Mouse (Mus musculus) cerebellum, postnatal 4 days (tissue): Measurements from ENCODE around the gene Gm11027.

Source experiments
- DNase-seq, 2 experiments: peaks; one replicate each; pipeline ENCODE4 v3.0.0; 2022; ENCODE audit warnings: low spot score in 2 of 2, mixed read lengths in 1 of 2

Gm11027 gene

DNA sequence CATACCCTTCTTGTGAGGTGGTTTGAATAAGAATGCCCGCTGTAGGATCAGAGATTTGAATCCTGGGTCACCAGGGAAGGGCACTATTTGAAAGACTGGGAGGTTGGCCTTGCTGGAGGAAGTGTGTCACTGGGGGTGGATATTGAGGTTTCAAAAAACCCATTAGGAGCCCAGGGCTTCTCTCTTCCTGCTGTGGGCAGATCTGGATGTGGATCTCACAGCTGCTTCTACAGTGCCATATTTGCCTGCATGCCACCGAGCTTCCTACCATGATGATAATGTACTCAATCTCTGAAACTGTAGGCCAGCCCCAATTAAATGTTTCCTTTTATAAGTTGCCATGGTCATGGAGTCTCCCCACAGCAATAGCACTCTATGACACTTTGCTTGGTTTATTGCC is 4.0 kb downstream of the Gm11027 start:
- DNase-seq: no peak

DNA sequence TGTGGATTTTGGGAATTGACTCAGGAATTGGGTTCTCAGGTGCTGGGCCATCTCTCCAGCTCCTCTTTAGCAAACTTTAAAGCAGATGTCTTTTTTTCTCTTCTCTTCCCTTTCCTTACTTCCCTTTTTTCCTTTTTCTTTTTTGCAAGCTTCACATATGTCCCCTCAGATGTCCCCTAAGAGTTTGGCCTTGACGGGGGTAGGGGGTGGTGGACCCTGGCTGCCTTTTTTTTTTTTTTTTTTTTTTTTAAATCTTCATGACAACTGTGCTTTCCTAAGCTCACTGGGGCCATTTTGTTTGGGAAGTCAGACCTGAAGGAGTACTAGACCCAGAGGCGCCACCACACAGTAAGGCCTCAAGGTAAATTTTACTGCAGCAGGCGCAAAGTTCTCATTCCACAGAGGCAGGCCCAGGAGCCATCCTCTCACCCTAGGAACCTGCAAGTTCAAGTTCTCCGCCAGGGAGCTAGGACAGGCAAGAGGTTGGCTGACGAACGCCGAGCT is 5.0 kb downstream of the Gm11027 start:
- DNase-seq: no peak

DNA sequence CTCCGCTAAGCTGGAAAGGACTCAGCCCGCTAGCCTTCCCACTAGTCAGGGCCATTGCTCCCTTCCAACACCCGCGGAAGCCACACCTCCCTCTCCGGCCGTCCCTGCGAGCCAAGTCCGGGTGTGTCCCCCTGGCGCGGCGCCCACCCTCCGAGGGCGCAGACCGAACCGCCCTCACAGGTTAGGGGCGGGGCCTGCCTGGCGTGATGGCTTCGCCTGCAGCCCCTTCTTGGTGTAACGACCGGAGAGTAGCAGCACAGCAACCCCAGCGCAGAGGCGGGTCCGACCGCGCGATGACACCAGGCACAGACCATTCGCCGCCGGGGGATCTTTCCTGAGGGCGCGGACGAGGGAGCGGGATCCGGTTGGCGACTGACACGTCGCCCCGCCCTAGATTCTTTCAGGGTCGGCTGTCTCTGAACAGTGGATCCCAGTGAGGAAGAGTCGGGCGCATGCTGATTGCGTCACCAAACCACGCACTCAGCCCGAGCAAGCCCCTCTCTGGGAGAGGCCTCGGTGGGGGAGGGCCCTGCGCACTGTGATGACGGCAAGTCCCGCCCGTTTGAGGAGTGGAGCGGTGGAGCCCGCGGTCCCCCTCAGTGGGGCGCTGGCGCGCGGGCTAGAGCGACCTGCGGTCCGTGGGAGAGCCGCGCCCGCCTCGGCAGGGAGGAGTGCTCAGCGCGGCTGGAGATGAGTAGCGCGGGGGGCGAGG is 5.6 kb downstream of the Gm11027 start, which contains the start of gene Esyt2:
Esyt2 (plus strand) TSS at position 544 of the 712 bp plus-strand sequence.
- peak; percentile 99 for DNase-seq

DNA sequence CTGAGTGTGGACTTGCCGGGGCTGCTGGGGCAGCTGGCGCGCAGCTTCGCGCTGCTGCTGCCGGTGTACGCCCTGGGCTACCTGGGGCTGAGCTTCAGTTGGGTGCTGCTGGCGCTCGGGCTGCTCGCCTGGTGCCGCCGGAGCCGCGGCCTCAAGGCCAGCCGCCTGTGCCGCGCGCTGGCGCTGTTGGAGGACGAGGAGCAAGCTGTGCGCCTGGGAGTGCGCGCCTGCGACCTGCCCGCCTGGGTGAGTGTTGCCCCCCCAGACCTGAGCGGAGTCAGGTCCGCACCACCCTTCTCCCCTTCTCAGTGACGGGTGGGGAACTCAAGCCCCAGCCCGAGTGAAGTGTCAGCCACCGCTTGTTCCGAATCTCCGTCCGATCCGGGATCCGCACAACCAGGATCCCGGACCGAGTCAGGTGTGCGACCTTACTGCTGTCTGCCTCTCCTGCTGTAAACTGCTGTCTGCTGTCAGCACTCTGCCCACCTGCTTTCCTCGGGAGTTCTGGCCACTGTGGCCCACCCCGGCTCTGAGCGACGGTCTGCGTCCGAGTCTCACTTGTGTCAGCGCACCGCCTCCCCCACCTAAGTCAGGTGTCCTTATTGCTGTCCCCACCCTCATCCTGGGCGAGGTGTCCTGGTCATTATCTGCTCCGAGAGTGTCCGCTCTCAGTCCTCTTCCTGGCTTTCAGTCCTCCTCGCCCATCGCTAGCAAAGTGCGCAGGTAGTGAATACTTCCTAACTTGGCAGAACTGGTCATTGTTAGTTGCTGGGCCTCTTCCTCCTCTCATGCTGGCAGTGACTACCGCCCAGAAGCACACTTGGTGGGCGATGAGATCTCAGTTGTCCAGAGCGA is 6.5 kb downstream of the Gm11027 start:
- DNase-seq: peak in 1 of 2 experiments; percentile 21

DNA sequence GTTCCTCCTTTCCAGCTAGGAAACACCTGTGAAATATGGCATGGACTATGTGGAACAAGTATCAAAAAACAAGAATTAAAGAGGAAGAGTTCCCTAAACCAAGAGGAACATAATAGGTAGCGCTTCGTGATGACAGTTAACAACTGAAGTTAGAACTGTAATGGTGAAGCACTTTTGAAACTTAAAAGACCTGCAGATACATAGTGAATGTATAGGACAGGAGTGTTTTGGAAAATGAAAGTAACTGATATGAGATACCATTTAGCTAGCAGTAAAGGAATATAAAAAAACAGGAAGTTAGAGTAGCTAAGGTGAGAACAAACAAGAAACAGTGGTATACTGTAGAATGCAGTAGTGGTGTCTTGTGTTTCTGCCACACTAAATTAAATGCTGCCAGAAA is 7.7 kb downstream of the Gm11027 start:
- no peak for DNase-seq

DNA sequence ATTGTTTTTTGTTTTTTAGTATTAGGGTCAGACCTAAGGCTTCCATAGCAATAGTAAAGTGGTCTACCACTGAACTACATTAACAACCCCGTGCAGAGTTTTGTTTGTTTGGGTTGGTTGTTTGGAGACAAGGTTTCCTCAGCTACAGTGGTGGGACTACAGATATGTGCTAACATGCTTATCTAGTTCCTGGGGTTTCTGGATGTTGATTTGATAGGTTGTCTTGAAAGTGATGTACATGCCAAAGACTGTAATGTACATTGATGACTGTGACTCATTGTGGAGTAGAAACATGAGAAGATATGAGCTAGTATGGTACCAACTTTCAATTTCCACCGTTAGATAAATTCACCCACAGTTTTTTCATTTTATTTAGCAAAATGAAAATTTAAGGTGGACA is 8.3 kb downstream of the Gm11027 start:
- no peak for DNase-seq

DNA sequence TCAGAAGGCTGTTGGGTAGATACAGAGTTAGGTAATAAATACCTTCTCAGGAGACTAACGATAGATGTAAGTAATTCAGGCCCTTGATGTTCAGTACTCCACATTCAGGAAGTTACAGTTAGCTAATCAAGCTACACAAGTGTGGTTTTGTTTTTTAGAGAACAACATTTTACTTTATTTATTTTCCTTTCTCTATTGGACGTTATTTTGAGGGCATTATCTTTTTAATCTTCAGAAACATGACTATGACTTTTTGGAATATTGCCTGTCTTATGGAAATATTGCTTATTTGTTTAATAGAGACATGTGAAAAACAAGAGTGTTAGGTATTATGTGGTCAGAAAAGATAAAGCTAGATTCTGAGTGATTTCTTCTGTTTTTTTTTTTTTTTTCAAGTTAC is 18.0 kb downstream of the Gm11027 start:
- no peak for DNase-seq

DNA sequence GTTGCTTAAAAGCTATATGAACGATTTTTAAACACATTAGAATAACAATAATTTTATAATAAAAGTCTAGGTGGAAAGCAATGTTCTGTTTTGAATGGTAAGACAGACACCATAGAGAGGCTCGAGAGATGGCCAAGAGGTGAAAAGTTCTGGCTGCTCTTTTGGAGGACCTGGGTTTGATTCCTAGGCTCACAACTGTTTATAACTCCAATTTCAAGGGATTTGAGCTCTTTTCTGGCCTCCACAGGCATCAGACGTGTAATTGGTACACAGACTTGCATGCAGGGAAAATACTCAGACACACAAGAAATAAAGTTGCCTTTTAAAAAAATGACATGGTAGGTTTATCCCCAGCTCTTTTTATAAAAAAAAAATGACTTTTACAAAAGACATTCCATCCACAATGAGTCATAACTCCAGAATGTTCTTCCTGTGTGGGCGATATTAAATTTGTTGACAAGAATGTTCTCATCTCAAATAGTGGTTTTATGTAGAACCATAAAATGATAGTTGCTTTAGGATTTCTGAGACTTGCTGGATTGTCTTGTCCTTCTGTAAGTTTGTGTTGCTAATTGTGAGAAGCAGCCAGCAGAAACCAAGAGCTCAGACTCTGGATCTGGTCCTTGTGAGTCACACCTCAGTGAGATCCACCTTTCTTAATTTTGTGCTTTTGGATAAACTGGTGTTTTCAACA is 18.6 kb downstream of the Gm11027 start:
- DNase-seq: no peak

DNA sequence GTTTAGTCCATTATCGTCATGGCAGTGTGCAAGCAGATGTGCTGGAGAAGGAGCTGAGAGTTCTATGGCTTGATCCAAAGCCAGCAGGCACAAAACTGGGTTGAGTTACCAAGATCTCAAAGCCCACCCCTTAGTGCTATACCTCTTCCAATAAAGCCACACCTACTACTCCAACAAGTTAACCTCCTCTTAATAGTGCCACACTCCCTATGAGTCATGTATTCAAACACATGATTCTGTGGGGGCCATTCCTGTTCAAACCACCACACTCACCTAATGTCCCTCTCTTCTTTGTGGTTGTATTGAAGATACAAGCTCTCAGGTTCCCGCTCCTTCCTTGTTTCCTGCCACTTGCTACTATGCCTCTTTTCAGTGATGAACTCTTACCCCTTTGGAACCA is 24.7 kb downstream of the Gm11027 start:
- DNase-seq: no peak

DNA sequence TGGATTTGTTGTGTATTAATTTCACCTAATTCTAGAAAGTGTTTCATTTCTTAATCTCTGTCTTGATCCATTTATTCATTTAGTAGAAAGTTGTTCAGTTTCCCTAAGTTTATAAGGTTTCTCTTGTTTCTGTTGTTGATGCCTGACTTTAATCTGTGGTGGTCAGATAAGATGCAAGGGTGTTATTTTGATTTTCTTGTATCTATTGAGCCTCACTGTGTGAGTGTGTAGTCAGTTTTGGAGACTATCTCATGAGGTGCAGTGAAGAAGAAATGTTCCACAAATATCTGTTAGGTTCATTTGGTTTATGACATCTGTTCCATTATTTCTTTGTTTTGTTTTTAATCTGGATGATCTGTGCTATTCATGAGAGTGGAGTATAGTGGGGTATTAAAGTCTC is 27.0 kb downstream of the Gm11027 start:
- no peak for DNase-seq

DNA sequence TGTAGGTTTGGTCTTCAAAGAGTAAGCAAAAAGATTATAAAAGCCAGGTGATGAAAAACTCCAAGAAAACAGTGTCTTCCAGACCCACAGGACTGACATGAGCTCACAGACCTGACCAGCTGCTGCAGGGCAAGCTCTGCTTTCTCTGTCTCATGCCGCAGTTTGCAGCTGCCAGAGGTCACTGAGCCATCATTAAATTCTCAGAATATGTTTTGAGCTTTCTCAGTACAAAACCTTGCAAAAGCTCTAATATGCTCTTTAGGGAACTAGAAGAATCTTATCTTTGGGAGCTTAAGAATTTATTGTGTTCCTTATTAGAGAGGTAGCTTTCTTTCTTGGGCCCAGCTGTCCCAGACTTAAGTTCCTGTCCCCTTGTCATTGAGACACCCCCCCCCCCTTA is 30.9 kb downstream of the Gm11027 start:
- no peak for DNase-seq

DNA sequence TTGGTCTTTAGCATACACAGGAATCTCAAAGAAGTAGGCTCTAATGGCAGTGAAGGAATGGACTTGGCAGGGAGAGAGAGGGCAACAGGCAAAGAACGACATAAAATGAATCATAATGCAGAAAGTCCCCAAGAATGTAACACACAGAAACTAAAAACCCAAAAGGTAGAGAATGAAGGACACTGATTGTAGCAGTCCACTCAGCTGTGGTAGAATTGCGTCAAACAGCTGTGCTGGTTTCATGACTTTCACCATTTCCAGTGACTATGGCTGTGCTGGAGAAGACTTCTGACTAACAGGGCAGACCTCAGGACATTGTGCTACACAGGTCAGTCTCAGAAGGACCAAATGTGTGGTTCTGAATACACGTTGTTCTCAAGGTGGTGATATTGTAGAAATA is 32.7 kb downstream of the Gm11027 start:
- no peak for DNase-seq

DNA sequence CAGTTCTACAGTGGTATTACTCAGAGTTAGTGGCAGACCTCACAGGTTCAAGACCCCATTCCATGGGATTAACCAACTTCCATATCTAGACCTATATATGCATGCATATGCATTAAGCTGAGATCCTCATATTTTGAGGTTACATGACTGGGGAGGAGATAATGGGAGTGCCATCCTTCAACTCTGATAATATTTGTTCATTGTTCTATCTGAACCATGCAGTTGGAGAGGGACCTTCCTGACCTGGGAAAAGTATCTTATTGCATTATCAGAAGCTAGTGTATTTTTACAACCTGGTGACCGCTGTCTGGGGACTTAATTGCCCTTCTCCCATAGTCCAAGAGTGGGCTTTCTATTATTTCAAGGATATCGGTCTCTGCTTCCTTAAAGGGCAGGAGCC is 33.4 kb downstream of the Gm11027 start:
- DNase-seq: no peak

DNA sequence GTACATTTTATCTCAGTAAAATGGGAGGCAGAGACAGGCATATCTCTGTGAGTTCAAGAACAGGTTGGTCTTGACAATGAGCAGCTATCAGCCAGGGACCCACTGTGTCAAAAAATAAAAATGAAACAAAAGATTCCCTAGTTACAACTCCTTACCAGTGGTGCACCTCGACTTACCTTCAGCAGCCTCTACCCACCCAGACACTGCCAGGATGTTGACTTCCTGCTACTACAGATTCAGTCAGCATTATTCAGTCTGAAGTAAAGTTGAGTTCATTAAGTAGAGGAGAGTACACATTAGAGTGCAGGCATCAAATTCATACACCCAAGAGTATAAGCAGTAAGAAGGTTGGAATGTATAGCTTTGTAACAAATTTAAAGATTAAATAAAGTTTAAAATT is 38.6 kb downstream of the Gm11027 start:
- DNase-seq: no peak

DNA sequence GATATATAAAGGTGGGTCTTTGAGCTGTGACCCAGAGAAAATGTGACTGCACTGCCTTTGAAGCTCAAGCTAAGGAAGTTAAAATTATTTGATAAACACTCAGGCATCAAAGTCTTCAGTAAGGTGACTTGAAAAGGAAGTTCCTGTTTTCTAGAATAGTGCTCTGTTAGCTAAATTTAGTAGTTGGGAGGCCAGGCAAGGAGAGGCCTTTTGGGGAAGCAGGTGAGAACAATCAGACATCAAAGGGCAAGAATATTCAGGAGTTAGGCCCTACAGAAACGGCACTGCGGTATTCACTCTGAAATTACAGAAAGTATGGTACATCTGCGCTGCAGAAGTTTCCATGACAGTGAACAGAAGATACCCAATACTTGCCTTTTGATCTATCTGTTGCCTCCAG is 40.3 kb downstream of the Gm11027 start:
- no peak for DNase-seq

DNA sequence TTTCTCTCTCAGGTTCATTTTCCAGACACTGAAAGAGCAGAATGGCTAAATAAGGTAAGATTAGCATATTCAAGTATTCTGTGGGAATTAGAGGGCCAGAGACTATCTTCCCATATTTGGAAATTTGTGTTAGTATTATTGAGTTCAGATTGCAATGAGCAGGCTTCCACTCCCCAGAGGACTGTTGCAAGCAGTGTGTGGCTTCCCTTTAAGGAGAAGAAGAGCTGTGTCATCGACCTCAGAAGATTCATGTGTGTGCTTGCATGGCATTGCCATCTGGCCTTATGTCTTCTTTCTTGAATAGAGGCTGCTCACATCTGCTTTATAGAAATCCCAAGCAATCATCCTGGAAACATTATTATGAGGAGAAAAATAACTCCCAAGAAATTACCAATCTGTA is 42.6 kb downstream of the Gm11027 start:
- no peak for DNase-seq
